8 mouse cellular contexts compared by ENCODE assay signal in genomic region chr3:95855502-95856089, GRCm38 (mm10). TPM values are rescaled to one million over a fixed set of nuclear protein-coding genes. Genes with fewer than 3 reads are reported as not detected.
DNase-seq lines count a peak whose midpoint lies in the region; ATAC-seq lines count a peak whose summit lies in the region.

Gene Prpf3, minus strand, starts transcription at chr3:95855885.

- under 1% methylated on average over 56 of the region's 56 CpGs for WGBS in intestine, embryonic 14.5 days

- peak; percentile 97 for ATAC-seq in intestine, embryonic 14.5 days (replicated peaks; ENCODE audit: low FRiP score, low TSS enrichment, low read depth)

- DNase-seq in adrenal gland, adult (ENCODE audit: inconsistent age in 2 of 2, low spot score in 1 of 2) = peak; percentile 96 to 98
- DNase-seq in embryo, embryonic 10.5 days (ENCODE audit: low spot score) = peak; percentile 96
- peak; percentile 95 for DNase-seq in gastrocnemius, postnatal 25 days
- DNase-seq in intestine, embryonic 14.5 days (ENCODE audit: low spot score) = peak; percentile 95
- peak; percentile 92 to 95 for DNase-seq in left cerebral cortex, postnatal 14 days (ENCODE audit: low spot score in 2 of 2)
- DNase-seq in mesoderm, embryonic 11.5 days (ENCODE audit: low read depth, low spot score) = peak; percentile 94
- peak; percentile 91 to 92 for DNase-seq in right cerebral cortex, postnatal 36 days (ENCODE audit: low spot score in 2 of 2)
- DNase-seq in yolk sac, embryonic 10.5 days (ENCODE audit: low spot score) = peak; percentile 90

- H3K27me3 ChIP-seq in intestine, embryonic 14.5 days (replicated peaks; ENCODE audit: control insufficient read depth, insufficient read depth, low read length) = no peaks in the 10 kb centered on the region

- H3K36me3 ChIP-seq in intestine, embryonic 14.5 days (ENCODE audit: control insufficient read depth, insufficient read depth, low read length) = peaks cover 32% of the 10 kb centered on the region

- H3K9me3 ChIP-seq in intestine, embryonic 14.5 days (ENCODE audit: control insufficient read depth, low read length) = no peaks in the 10 kb centered on the region

- H3K27ac ChIP-seq in intestine, embryonic 14.5 days (ENCODE audit: low read depth) = peak within 1 kb of the TSS; percentile 57

- H3K4me2 ChIP-seq in intestine, embryonic 14.5 days (ENCODE audit: low read length) = peak within 1 kb of the TSS; percentile 62

- H3K4me1 ChIP-seq in intestine, embryonic 14.5 days (replicated peaks; ENCODE audit: control insufficient read depth, insufficient read depth, low read length) = peaks cover 5% of the 10 kb centered on the region; the same call in 1 of the 2 replicates

- peak within 1 kb of the TSS; percentile 88 for H3K4me3 ChIP-seq in intestine, embryonic 14.5 days (ENCODE audit: low read depth, low read length)

- peak within 1 kb of the TSS; percentile 79 for H3K9ac ChIP-seq in intestine, embryonic 14.5 days (ENCODE audit: low read length)

- intact Hi-C loops in left cerebral cortex, postnatal 14 days (cut with DNase I) = no loop called here

RNA-seq across cellular contexts. Expression of gene Prpf3, which starts in this region (rescaled TPM):
- 10 to 100 TPM; 11.8 to 17.6 TPM for total RNA-seq in gastrocnemius, postnatal 25 days (2021)
- 50.3 and 54.0 TPM in 2 replicates for polyA plus RNA-seq in intestine, embryonic 14.5 days (2014; fragmentation: Nextera tagmentation; extraction: Ambion mirVana)
- total RNA-seq in left cerebral cortex, postnatal 14 days (2021) = 10 to 100 TPM; 26.3 to 33.9 TPM

Comparison
In these comparisons a context has a peak if more than half of its experiments do, and no peak if none do; other contexts are left out.
1. Peak in every context shown above with its lines: DNase-seq, ATAC-seq, H3K4me3 ChIP-seq and H3K27ac ChIP-seq.